Mouse (Mus musculus) CH12.LX (cell line): ENCODE measurements around the gene Plekhg2. TPM values are rescaled to one million over a fixed set of nuclear protein-coding genes. Genes with fewer than 3 reads are reported as not detected.

Experiments used
- DNase-seq: peaks from one replicate; pipeline ENCODE4 v3.0.0-alpha.2; 2013; ENCODE audit errors: extremely low read depth
- H3K27ac ChIP-seq: 2 replicates; pipeline ENCODE4 v1.5.1; 2012; ENCODE audit warnings: low read depth, mild to moderate bottlenecking, control low read depth, moderate library complexity; ENCODE audit not compliant: insufficient read depth
- H3K27me3 ChIP-seq: replicated peaks from 2 replicates; pipeline ENCODE3; 2012; ENCODE audit warnings: inconsistent platforms
- H3K36me3 ChIP-seq, 2 experiments: replicated peaks in 1 of 2; 2 replicates each; pipeline versions ENCODE3 to v1.6.1; 2012; ENCODE audit warnings: inconsistent platforms in 1 of 2, low read length in 1 of 2, mild to moderate bottlenecking in 1 of 2, mixed read lengths in 1 of 2, moderate library complexity in 1 of 2; ENCODE audit not compliant: control insufficient read depth in 1 of 2, insufficient read depth in 1 of 2
- H3K4me1 ChIP-seq, 2 experiments: 2 replicates each; pipeline ENCODE4 v1.6.1; 2012; ENCODE audit warnings: inconsistent platforms in 1 of 2, moderate library complexity in 1 of 2; ENCODE audit not compliant: insufficient read depth in 2 of 2, control insufficient read depth in 1 of 2
- H3K4me2 ChIP-seq: 2 replicates; pipeline ENCODE4 v1.6.1; 2012; ENCODE audit warnings: low read depth, mild to moderate bottlenecking, control low read depth; ENCODE audit not compliant: poor library complexity, insufficient read depth, severe bottlenecking
- H3K4me3 ChIP-seq, 3 experiments: fragments of 150-350 bp in 1 of 3; sonication (generic) in 1 of 3; replicated peaks in 1 of 3; 2 replicates each; pipeline versions ENCODE3 to v1.5.1; 2011 to 2012; ENCODE audit warnings: low read depth in 2 of 3, low read length in 2 of 3, mild to moderate bottlenecking in 2 of 3, moderate library complexity in 2 of 3, control low read depth in 1 of 3, improper control_type of control experiment in 1 of 3, inconsistent platforms in 1 of 3, mixed read lengths in 1 of 3; ENCODE audit not compliant: poor library complexity in 1 of 3
- H3K79me2 ChIP-seq: replicated peaks from 2 replicates; pipeline ENCODE4 v1.6.1; 2012; ENCODE audit warnings: mild to moderate bottlenecking, moderate library complexity; ENCODE audit not compliant: control insufficient read depth, poor library complexity, insufficient read depth, severe bottlenecking; ENCODE audit errors: extremely low read depth
- H3K9ac ChIP-seq: 2 replicates; pipeline ENCODE4 v1.6.1; 2012; ENCODE audit warnings: low read depth, mild to moderate bottlenecking, control low read depth, moderate library complexity; ENCODE audit not compliant: insufficient read depth
- H3K9me3 ChIP-seq: replicated peaks from 2 replicates; pipeline ENCODE3; 2012; ENCODE audit warnings: low read length, inconsistent platforms, mixed read lengths
- BHLHE40 ChIP-seq: IDR thresholded peaks from 2 replicates; pipeline ENCODE4 v1.6.1; 2011; ENCODE audit warnings: mild to moderate bottlenecking, low read depth, low read length, improper control_type of control experiment
- CHD1 ChIP-seq: IDR thresholded peaks from 2 replicates; pipeline ENCODE4 v1.6.1; 2012; ENCODE audit warnings: low read depth, low read length, improper control_type of control experiment, inconsistent platforms
- CHD2 ChIP-seq: IDR thresholded peaks from 2 replicates; pipeline ENCODE4 v1.6.1; 2011; ENCODE audit warnings: low read length, improper control_type of control experiment
- CTCF ChIP-seq, 2 experiments: IDR thresholded peaks in 1 of 2; conservative IDR thresholded peaks in 1 of 2; 2 replicates each; pipeline ENCODE4 v1.5.1; 2011 to 2012; ENCODE audit warnings: low read depth in 2 of 2, low read length in 2 of 2, improper control_type of control experiment in 1 of 2, inconsistent platforms in 1 of 2, mild to moderate bottlenecking in 1 of 2, moderate library complexity in 1 of 2
- ELF1 ChIP-seq: IDR thresholded peaks from 2 replicates; pipeline ENCODE4 v1.6.1; 2014; ENCODE audit warnings: low read depth, mild to moderate bottlenecking, inconsistent platforms, low read length, improper control_type of control experiment
- EP300 ChIP-seq: IDR thresholded peaks from 2 replicates; pipeline ENCODE4 v1.6.1; 2011; ENCODE audit warnings: low read length, improper control_type of control experiment
- GABPA ChIP-seq: IDR thresholded peaks from 2 replicates; pipeline ENCODE4 v1.6.1; 2012; ENCODE audit warnings: low read depth, low read length, improper control_type of control experiment, inconsistent platforms; ENCODE audit not compliant: insufficient replicate concordance
- HCFC1 ChIP-seq: IDR thresholded peaks from 2 replicates; pipeline ENCODE4 v1.6.1; 2012; ENCODE audit warnings: low read depth, mild to moderate bottlenecking, inconsistent platforms, low read length, improper control_type of control experiment
- IRF4 ChIP-seq: IDR thresholded peaks from 2 replicates; pipeline ENCODE4 v1.6.1; 2014; ENCODE audit warnings: low read depth, mild to moderate bottlenecking, inconsistent platforms, low read length, improper control_type of control experiment
- JUND ChIP-seq: conservative IDR thresholded peaks from 2 replicates; pipeline ENCODE4 v1.6.1; 2011; ENCODE audit warnings: low read depth, low read length, improper control_type of control experiment
- MEF2A ChIP-seq: IDR thresholded peaks from 2 replicates; pipeline ENCODE4 v1.6.1; 2014; ENCODE audit warnings: low read depth, mild to moderate bottlenecking, inconsistent platforms, low read length, improper control_type of control experiment, borderline replicate concordance
- NELFE ChIP-seq: IDR thresholded peaks from 2 replicates; pipeline ENCODE4 v1.6.1; 2011; ENCODE audit warnings: low read depth, low read length, improper control_type of control experiment
- NRF1 ChIP-seq: IDR thresholded peaks from 2 replicates; pipeline ENCODE4 v1.6.1; 2014; ENCODE audit warnings: low read depth, mild to moderate bottlenecking, inconsistent platforms, low read length, improper control_type of control experiment, moderate library complexity
- PAX5 ChIP-seq: IDR thresholded peaks from 2 replicates; pipeline ENCODE4 v1.6.1; 2012; ENCODE audit warnings: low read length, inconsistent platforms, mixed read lengths
- RCOR1 ChIP-seq: conservative IDR thresholded peaks from 2 replicates; pipeline ENCODE4 v1.6.1; 2012; ENCODE audit warnings: low read depth, mild to moderate bottlenecking, inconsistent platforms, low read length, improper control_type of control experiment
- TCF12 ChIP-seq: IDR thresholded peaks from 2 replicates; pipeline ENCODE4 v1.6.1; 2014; ENCODE audit warnings: low read depth, mild to moderate bottlenecking, inconsistent platforms, low read length, improper control_type of control experiment
- UBTF ChIP-seq: IDR thresholded peaks from 2 replicates; pipeline ENCODE4 v1.6.1; 2012; ENCODE audit warnings: low read depth, mild to moderate bottlenecking, inconsistent platforms, low read length, improper control_type of control experiment, moderate library complexity
- USF2 ChIP-seq: conservative IDR thresholded peaks from 2 replicates; pipeline ENCODE4 v1.6.1; 2011; ENCODE audit warnings: low read depth, low read length, improper control_type of control experiment
- ZKSCAN1 ChIP-seq: IDR thresholded peaks from 2 replicates; pipeline ENCODE4 v1.6.1; 2012; ENCODE audit warnings: low read depth, inconsistent platforms, low read length, improper control_type of control experiment, borderline replicate concordance
- ZMIZ1 ChIP-seq: IDR thresholded peaks from 2 replicates; pipeline ENCODE4 v1.6.1; 2012; ENCODE audit warnings: low read depth, mild to moderate bottlenecking, inconsistent platforms, low read length, improper control_type of control experiment
- dilution Hi-C: fragments of 300-500 bp; cut with MboI; formaldehyde crosslinking; loops from 2 replicates; pipeline ENCODE4 v1.14.3; 2020; ENCODE audit warnings: low sequenced_read_pairs; ENCODE audit not compliant: extremely low pct_unique_long_range_greater_than_20kb, extremely low pct_ligation_motif_present
- in situ Hi-C: fragments of 300-500 bp; cut with MboI; formaldehyde crosslinking; loops from 3 replicates; pipeline ENCODE4 v1.14.3; 2019; ENCODE audit warnings: low sequenced_read_pairs, low pct_ligation_motif_present, low pct_unique_long_range_greater_than_20kb, mixed read lengths
- polyA plus RNA-seq: library from polyadenylated mRNA; unstranded; fragments of >175 nt; gene quantifications from 2 replicates; pipeline ENCODE4 v1.2.1, GENCODE M21; 2012; ENCODE audit warnings: low read depth; ENCODE audit not compliant: insufficient read length
- total RNA-seq, 2 experiments: library from RNA; depleted of rRNA; stranded (reverse); fragments of 300-350 nt in 1 of 2; fragments of >200 nt in 1 of 2; gene quantifications; 2 replicates each; pipeline ENCODE4 v1.2.3; 2012 to 2014

The Plekhg2 gene
- total and polyA plus RNA-seq, 3 experiments = 0.39 to 5.5 (median 4.7) TPM

DNA sequence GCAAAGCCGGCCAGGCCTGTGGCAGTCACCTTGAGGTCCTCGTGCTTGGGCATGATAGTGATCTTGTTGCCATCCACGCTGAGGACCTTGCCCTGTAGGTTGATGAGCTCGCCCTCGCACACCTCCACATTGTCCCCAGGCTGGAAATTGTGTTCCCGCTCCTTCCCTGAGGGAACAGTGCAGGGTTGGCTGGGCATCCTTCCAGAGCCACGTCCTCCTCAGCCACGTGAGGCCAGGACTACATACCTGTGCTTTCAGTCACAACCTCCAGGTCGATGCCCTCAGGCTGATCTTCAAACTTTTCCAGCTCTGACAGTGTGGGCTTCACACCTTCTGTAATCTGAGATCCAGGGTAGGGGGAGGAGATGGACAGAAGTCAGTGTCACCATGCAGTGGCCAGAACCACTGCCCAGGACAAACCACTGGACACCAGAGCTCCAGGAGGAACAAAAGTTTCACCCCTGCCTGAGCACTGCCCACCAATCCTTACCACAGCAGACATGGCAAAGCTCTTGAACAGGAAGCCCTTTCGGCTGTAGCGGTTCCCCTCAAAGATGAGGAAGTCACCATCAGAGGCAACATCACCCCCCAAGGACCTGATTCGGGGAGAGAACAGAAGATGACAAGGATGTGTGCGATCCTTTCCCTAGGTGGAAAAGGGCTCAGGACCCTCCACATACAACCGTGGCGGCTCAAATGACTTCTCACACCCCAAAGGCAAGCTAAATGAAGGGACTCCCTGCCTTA, 50.3 kb downstream of the Plekhg2 start:
- no peak for DNase-seq
- in situ Hi-C loops = no loop called here
- Histone ChIP-seq H3K27me3 (no peaks in the 10 kb centered on the region), H3K4me3 (no peak overlapping the region), H3K27ac (no peak overlapping the region), H3K4me1 (no peaks in the 10 kb centered on the region), H3K9me3 (no peaks in the 10 kb centered on the region), H3K9ac (no peak overlapping the region), H3K4me2 (no peak overlapping the region), H3K36me3 (peaks cover 89 to 96% of the 10 kb centered on the region in 2 experiments), H3K79me2 (no peaks in the 10 kb centered on the region)
- dilution Hi-C loops = no loop called here
- no peak for TF ChIP-seq UBTF
- no peak for TF ChIP-seq ZKSCAN1
- TF ChIP-seq CHD1 = no peak
- TF ChIP-seq ELF1 = no peak
- TF ChIP-seq NELFE = no peak
- no peak for TF ChIP-seq ZMIZ1
- no peak for TF ChIP-seq IRF4
- TF ChIP-seq NRF1 = no peak
- TF ChIP-seq BHLHE40 = no peak
- TF ChIP-seq CHD2 = no peak
- TF ChIP-seq USF2 = no peak
- TF ChIP-seq PAX5 = no peak
- no peak for TF ChIP-seq JUND
- TF ChIP-seq MEF2A = no peak
- TF ChIP-seq HCFC1 = no peak
- TF ChIP-seq GABPA = no peak
- TF ChIP-seq TCF12 = no peak
- no peak for TF ChIP-seq EP300
- TF ChIP-seq CTCF (conservative IDR thresholded peaks at IDR 0.05 in 1 of 2, IDR thresholded peaks at IDR 0.05 in 1 of 2; ENCODE audit: low read depth in 2 of 2, low read length in 2 of 2) = no peak

DNA sequence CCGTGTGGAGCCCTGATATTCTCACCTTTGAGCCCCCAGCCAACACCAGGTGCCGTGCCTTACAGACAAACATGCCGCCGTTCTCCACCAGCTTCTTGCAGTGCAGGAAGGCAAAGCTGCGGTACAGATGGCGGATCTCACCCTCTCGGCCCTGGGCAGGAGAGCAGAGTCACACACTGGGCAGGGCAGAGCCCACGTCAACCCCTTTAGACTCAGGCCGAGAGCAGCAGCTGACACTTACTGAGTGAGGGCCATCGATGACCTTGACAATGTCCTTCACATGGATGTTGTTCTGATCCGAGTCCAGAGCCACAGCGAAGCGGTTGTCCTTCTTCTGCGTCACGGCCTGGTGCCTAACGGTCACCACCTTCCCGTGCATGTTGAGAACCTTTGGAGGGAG, 53.7 kb downstream of the Plekhg2 start:
- no peak for DNase-seq
- Histone ChIP-seq H3K4me3 (no peak overlapping the region), H3K36me3 (peaks cover 91 to 97% of the 10 kb centered on the region in 2 experiments), H3K4me2 (no peak overlapping the region), H3K9me3 (no peaks in the 10 kb centered on the region), H3K27me3 (no peaks in the 10 kb centered on the region), H3K79me2 (no peaks in the 10 kb centered on the region), H3K4me1 (no peaks in the 10 kb centered on the region), H3K27ac (peak overlapping the region; percentile 9; the same call in 1 of the 2 replicates), H3K9ac (no peak overlapping the region)
- TF ChIP-seq EP300 (no peak), NELFE (no peak), JUND (no peak), TCF12 (no peak), RCOR1 (no peak), PAX5 (no peak)
- dilution Hi-C loops (no loop called here), in situ Hi-C loops (no loop called here)
